Mouse (Mus musculus) frontal cortex, adult (tissue): ENCODE results near the gene Snx17.
"Not testable (repeated sequence)": the region's sequence is repeated elsewhere in the genome, so short reads cannot be mapped to it uniquely, and the experiment has no call there.

Experiments
- ATAC-seq: cut with Nextera tagmentation; 2 replicates; pipeline ENCODE4 v1.9.2; 2017; ENCODE audit warnings: mild to moderate bottlenecking, moderate library complexity, mixed read lengths; ENCODE audit not compliant: low TSS enrichment

Snx17 gene

DNA sequence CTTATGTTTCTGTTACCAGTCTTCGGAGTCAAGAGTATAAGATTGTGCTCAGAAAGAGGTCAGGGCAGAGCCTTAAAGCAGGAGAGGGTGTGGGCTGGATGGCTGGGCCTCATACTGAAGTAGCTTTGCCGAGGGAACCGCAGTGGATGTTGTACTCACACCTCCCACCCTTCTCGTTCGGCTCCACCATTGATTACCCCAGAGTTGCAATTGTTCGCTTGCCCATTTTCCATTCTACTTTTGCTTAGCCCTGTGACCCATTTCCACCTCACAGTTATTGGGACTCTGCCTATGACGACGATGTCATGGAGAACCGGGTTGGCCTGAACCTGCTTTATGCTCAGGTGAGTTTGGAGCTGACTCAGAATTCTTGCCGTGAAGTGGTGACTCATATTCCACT is 3.2 kb downstream of the Snx17 start:
- no peak for ATAC-seq

DNA sequence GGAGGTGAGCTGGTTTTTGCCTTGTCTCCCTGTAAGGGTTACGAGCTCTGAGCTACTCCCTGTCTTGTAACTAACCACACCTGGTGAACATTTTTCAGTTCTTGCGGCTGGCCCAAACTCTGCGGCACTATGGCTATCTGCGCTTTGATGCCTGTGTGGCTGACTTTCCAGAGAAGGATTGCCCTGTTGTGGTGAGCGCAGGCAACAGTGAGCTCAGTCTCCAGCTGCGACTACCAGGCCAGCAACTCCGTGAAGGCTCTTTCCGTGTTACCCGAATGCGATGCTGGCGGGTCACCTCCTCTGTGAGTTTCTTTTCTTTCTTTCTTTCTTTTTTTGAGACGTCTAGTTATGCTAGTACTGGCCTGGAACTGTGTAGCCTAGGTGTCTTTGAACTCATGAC is 4.0 kb downstream of the Snx17 start:
- no peak for ATAC-seq

DNA sequence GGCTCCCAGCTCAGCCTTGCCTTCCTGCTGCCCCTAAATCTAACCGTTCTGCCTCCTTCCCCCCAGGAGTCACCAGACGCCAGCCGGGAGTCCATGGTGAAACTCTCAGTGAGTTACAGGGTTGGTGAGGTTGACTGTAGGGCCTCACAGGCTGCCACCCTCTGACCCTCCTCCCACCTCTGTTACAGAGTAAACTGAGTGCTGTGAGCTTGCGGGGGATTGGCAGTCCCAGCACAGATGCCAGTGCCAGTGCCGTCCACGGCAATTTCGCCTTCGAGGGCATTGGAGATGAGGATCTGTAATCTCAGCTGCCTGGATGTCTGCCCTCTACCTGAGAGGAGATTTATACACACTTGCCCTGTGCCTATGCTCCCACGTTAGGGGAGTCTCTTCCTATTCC is 5.1 kb downstream of the Snx17 start:
- ATAC-seq: no peak

DNA sequence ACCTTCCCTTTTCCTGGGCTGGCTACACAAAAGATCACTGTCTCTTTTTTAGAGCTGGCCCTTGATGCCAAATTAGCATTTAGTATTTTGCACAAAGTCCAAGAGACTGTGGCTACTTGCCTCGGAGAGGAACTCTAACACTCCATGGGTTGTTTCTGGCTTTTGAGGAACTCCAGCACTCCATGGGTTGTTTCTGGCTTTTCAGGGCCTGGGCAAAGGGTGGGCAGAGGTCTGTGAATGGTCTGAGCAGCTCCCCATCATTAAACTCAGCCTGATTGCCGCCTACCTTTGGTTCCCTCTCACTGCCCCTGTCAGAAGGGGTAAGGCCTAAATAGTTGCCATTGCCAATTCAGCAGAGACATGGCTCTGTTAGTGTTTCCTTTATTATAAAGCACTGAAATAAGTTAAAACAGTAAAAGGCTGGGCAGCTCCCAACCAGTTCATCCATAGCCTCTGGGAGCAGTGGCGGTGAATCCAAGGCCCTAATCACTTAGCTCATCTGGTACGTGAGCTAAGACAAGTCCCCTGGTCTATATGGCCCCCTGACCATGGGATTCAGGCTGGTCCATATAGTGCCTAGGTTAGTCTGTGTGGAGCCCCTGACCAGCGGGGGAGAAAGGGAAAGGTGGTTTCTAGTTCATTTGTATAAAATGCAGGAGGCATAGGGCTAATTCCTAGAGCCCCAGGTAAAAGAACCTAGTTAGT is 5.7 kb downstream of the Snx17 start:
- no peak for ATAC-seq

DNA sequence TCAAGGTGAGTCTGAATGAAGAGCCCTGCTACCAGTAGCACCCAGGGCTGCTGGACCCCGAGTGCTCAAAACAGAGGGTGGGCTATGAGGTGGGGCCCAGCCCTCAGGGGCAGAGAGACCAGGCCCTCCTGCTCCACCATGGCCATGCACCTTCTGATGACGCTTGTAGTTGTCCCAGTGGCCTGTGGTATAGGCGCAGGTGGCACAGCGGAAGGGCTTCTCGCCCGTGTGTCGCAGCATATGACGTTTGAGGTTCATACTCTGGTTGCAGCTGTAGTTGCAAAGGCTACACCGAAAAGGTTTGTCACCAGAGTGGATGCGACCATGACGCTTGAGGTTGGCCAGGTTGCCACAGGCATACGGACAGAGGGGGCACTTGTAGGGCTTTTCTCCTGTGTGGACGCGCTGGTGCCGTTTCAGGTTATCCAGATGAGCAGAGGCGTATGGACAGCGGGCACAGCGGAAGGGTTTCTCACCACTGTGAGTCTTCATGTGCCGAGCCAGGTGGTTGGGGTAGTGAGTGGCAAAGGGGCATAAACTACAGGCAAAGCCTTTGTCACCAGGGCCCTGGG is 6.4 kb downstream of the Snx17 start:
- ATAC-seq: no peak

DNA sequence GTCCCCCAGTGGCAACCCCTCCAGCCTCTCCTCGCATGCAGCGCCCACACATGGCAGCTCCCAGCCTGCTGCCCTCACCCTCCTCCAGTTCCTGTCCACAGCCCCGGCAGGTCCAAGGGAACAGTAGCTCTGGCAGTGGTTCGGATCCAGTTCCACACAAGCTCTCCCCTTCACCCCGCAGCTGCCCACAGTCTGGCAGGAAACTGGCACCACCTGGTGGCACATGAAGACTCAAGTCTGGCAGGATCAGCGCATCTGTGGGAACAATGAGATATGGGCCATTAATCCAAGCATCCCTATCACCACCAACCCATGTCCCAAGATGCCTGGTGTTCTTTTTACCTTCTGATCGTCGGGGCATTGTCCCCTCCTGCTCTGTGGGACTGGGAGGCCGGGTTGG is 6.9 kb downstream of the Snx17 start:
- no peak for ATAC-seq

DNA sequence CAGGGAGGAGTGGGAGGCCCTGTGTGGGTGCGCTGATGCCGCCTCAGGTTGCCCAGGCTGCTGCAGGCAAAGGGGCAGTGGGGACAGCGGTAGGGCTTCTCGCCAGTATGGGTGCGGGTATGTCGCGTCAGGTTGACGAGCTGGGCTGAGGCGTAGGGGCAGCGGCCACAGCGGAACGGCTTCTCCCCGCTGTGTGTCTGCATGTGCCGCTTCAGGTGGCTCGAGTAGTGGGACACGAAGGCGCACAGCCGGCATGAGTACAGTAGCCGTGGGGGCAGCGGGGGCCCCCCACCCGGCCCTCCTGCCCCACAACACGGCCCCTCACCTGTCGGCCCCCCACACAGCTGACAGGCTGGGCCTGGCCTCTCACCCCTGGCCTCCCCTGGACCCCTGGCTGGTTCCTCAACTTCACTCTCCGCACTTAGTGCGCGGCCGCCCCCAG is 7.3 kb downstream of the Snx17 start:
- ATAC-seq: no peak

DNA sequence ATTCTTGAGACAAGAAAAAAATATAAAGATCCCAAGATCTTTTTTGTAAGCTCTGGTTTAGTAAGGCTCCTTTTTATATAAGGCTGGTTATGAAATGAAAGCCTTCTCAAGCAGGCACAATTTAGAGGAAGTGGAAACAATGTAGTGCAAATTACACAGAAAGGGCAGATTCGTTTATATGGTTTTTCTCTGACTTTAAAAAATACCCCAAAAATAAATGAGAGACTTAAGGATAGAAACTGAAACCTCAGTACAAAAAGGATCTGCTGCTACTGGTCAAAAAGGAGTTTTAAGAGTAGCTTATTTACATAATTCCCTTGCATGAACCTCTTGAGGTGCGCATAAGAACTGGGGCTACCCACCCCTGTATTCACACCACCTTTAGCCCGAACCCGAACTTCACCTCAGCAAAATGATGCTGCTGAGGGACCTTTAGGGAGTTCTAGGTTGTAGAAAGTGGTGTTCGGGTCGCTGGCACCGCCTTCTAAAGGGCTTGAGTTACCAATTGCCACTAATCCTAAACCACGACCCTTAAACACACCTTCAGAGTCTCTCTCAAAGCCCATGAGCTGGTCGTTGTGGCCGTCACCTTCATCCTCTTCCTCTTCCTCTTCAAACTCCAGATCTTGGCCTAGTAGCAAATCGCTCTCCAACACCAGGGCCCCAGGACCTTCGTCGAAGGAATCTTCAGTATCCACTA is 8.2 kb downstream of the Snx17 start:
- ATAC-seq: no peak

DNA sequence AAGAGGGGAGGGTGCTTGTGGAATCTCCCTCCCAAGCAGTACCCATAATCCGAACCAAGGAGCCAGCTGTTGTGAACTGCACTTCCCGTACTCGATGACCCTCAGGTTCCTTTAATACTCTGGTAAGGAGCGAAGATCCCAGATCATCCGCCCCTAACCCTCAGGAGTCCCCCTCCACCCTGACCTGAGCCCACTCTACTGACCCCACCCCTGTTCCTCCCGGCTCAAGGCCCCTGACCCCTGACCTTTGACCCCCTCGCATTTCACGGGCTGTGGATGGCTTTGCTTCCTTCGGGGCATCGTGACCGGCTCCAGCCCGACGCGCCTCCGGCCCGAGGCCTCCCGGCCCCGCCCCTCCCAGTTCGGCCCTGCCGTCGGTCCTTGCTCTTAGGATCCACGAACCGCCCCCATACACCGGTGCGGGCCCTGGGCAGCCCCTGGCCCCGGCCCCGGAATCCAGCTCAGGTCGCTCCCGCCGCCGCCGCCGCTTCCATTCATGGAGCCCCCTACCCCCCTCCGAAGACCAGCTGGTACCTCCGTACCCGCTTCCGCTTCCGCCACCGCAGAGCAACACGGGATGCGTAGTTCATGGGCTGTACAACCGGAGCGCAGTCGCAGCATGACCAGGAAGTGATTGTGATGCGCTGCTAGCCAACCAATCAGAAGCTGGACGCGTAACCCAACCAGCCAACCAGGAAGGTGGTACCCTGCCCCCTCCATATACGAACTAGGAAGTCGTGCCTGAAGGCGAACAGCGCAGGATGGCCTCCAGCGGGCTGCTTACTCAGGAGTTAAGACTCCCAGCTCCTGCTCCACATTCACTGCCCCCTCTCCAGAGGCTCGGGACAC is 8.9 kb downstream of the Snx17 start, which contains the start of gene Zfp513:
Gene Zfp513, minus strand, starts transcription at position 562 of the 849 bp plus-strand sequence.
- peak; percentile 95 for ATAC-seq

DNA sequence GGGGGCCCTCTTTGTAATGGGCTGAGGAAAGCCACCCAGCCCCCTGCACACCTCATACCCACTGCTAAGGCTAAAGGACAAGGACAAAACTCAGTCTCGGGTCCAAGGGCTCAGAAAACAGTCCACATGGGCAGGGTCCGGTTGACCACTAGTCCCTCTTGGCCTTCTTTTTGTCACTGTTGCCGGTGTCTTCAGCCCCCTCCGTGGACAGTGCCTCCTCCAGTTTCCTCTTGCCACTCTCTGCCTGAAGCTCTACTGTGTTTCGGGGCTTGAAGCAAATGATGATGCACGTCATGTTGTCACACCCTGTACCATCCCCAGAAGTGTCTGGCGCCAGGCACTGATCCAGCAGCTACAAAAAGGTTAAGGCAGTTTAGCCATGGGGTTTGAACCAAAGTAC is 9.9 kb downstream of the Snx17 start:
- no peak for ATAC-seq

DNA sequence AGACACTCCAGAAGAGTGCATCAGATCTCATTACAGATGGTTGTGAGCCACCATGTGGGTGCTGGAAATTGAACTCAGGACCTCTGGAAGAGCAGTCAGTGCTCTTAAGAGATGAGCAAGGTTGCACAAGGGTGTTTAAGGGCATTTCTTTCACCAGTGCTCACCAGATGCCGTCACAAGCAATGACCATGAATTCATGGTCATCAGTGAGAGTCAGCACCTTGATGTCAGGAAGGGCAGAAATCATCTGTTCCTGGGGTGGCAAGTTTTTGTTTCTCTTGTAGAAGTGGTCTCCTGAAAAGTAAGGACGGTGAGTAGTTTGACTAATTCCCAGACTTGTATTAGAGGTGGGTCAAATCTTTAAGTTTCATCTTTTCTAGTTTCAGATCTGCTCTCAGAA is 10.8 kb downstream of the Snx17 start:
- no peak for ATAC-seq

DNA sequence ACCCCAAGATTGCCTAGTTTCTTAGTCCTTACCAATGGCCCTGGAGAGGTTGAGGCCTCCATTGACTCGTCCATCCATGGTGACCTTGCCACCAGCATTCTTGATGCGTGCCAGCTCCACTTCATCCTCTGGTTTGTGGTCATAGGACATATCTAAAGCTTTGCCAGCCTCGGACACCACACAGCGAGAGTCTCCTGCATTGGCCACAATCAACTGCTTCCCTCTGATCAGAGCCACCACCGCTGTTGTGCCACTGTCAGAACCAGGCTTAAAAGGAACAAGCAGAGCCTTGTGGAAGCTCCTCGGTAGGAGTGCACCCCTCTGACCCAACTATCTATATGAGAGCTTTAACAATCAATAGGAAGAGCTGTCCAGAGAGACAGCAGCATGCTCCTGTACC is 11.4 kb downstream of the Snx17 start:
- ATAC-seq: no peak

DNA sequence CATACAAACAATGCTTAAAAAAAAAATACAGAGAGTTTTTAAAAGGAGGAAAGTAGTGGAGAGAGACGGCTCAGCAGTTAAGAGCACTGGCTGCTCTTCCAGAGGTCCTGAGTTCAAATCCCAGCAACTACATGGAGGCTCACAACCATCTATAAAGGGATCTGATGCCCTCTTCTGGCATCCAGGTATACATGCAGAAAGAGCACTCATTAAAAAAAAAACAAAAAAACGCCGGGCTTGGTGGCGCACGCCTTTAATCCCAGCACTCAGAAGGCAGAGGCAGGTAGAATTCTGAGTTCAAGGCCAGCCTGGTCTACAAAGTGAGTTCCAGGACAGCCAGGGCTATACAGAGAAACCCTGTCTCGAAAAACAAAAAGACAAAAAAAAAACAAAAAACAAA is 23.5 kb downstream of the Snx17 start:
- not testable (repeated sequence) for ATAC-seq

DNA sequence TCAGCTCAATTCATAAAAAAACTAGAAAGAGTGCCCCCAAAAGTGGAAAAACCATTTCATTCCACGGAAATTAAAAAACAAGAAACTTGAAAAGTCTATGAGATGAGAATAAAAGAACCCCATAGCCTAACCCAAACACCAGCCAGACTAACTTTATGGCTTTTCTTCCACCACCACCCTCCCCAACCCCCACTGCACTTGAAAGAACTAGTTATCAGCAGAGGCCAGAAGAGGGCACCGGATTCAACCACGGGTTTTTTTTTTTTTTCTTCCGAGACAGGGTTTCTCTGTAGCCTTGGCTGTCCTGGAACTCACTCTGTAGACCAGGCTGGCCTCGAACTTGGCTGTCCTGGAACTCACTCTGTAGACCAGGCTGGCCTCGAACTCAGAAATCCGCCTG is 25.3 kb downstream of the Snx17 start:
- ATAC-seq: no peak

DNA sequence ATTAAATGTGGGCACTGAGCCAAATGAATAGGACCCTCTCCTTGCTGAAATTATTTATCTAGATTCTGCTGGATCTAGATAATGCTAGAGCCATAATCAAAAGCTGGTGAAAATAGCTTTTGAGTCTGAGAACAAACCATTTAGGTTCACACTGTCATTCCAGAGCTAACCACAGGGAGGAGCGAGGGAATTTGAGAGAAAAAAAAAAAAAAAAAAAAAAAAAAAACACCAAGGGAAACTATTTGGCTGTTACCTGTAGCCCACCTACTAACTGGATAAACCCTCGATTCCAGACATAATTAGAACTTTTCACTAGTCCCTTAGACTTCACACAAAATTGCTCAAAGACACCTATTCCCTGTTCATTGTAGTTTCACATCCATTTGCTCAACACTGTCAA is 26.0 kb downstream of the Snx17 start:
- ATAC-seq: no peak

DNA sequence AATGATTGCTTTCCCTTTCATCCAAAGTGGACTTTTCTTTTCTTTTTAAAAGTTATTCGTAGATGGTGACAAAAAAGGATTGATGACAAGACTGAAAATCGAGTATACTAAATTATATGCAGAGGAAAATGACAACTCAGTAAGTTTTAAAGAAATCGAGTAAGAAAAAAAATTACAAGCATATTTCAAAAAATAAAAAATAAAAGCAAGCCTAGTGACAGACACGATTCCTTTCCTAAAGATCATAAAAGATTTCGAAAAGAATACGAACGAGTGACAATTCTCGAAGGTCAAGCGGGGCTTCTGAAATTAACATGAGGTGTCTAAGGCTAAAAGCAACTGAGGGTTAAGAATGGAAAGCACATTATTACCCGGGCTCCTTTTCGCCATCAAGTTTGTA is 26.4 kb downstream of the Snx17 start:
- ATAC-seq: no peak

DNA sequence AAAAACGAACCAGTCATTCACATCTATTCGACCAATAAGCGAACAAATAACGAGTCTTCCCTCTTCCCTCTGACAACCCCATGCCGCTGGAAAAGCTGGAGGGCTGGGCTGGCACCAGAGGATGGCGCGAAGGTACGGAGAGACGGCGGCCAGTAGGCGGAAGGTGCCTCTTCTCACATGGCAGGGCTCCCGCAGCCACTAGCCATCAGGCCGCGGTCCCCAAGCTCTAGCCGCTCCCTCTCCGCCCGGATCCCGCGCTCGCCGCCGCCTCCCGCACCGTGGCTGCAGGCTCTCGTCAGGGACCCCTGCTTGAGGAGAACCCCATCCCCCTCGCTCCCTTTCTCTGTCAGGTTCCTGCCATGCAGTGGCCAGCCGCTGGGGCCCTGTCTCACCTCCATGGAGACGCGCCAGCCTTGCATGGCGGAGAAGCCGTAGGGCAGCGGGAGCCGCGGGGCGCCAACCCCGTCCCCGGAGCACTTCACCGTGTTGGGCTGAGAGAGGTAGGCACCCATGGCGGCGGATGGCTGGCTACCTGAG is 27.0 kb downstream of the Snx17 start:
- ATAC-seq: peak; percentile 53

DNA sequence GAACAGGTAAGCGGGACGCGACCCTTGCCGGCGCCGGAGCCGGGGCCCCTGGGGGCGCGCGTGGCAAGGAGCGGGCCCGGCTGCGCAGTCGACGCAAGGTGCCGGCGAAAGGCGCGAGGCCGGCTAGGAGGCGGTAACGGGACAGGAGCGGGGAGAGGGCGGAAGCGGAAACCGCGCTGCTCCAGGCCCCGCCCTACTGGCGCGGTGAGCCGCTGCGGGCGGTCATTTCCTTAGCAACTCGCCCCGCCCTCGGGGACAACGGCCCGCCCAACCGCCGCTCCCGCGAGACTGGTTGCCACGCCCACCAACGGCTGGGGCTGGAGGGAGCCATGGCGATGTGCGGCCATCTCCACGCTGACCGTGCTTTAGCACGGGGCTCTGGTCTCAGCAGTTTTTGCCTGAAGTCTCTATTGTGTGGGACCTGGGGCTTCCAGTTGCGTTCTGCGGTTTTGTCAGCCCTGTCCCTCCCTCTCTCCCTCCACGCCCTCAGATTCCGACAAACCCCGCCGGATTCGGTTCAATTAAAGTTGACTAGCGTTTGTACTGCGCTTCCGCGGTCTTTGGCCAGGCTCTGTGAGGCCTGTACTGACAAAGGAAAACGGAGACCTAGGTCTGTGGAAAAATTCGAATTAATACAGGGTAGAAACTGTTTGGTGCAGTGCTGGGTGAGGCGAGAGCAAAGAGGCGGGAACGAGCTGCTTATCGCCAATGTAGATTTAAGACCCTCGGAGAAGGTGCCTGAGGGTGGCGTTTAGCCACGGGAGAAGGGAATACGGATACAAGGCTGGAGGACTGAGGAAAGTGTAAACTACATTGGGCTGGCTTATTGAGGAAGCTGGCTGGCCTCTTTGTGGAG is 27.6 kb downstream of the Snx17 start, which contains the start of gene Ppm1g:
Gene Ppm1g, minus strand, starts transcription at position 240 of the 856 bp plus-strand sequence.
- ATAC-seq: peak; percentile 90

DNA sequence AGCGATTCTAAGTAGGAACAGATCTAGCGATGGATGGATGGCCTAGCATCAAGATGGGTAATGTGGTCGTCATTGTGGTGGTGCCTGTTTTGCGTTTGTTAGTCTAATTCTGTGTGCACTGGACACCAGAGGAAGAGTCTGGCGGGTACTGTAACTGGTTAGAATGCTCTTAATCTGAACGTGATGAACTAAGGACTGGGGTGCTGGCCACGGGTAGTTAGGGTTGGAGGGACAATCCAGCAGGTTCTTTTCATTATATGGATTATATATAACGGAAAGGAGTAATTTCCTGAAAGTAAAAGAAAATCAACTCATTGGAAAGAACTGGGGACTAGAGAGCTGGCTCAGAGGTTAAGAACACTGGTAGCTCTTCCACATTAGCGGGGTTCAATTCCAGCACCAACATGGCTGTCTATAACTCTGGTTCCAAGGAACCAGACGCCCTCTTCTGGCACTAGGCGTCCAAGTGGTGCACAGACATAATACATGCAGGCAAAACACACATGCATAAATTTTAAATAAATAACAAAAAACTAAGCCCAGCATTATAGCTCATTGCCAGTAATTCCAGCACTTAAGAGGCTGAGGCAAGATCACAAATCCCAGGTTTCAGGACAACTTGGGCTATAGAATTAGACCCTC is 28.4 kb downstream of the Snx17 start:
- peak; percentile 6; the same call in 1 of the 2 replicates for ATAC-seq

DNA sequence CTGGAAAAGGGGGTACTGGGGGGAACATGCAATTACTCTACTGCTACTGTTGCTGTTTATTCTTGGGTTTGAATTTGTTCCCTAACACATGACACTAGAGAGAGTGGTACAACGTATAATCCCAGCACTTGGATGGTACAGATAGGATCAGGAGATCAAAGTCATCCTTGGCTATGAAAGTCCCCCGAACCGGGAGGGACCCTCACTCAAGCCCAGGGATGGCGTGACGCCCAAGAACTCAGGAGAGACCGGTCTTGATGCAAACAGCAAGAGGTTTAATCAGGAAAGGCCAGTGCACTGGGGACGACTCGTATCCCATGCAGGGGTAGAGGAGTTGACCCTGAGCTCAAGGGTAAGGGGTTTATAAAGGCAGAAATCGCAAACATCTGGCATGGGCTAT is 29.7 kb downstream of the Snx17 start:
- ATAC-seq: no peak
